Mouse (Mus musculus): ENCODE measurements around the gene Wdr64.

GRCm38 (mm10) chr1:175828539-175828938 lies 130.1 kb downstream of the Wdr64 start:
- TF ChIP-seq CTCF (IDR thresholded peaks at IDR 0.05; ENCODE audit: insufficient read depth, low read depth, low read length), result no peak
- TF ChIP-seq POLR2A (IDR thresholded peaks at IDR 0.05; ENCODE audit: insufficient read depth, low read depth, low read length), result no peak

All from olfactory bulb, adult 2 months (tissue).